ENCODE assay signal across 8 mouse cellular contexts in the genomic region with DNA sequence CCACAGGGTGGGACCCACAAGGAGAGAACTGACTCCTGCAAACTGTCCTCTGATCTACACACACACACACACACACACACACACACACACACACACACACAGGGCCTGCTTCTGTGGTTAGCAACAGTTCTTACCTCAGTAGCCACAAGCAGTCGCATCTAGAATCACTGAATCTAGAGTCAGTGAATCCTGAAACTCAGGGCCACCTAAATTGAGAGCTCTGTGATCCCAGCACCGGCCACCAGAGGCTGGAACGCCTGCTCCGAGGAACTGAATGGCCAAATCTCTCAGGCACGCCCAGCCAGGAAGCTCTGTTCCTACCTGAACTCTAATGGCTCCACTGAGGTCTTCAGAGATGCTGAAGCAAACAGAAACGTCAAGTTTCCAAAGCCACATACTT. TPM values are rescaled to one million over a fixed set of nuclear protein-coding genes. Genes with fewer than 3 reads are reported as not detected.
DNase-seq lines count a peak whose midpoint lies in the region; ATAC-seq lines count a peak whose summit lies in the region.

No protein-coding gene starts in this region.

- 15% methylated on average over 6 of the region's 6 CpGs for WGBS in lung, embryonic 16.5 days

- intact Hi-C loops in heart, postnatal 14 days (cut with DNase I): no loop called here

- H3K27me3 ChIP-seq in lung, embryonic 16.5 days (ENCODE audit: control insufficient read depth, insufficient read depth, low read depth, low read length): no peaks in the 10 kb centered on the region

- no peak overlapping the region for H3K4me3 ChIP-seq in lung, embryonic 16.5 days (ENCODE audit: low read length)

- no peaks in the 10 kb centered on the region for H3K4me1 ChIP-seq in lung, embryonic 16.5 days (replicated peaks; ENCODE audit: control insufficient read depth, insufficient read depth, low read length)

- H3K9ac ChIP-seq in lung, embryonic 16.5 days (ENCODE audit: low read length): no peak overlapping the region

- no peaks in the 10 kb centered on the region for H3K9me3 ChIP-seq in lung, embryonic 16.5 days (ENCODE audit: control insufficient read depth, low read length)

- H3K27ac ChIP-seq in lung, embryonic 16.5 days (ENCODE audit: low read length): no peak overlapping the region

- peak; percentile 74 for ATAC-seq in activated CD4-positive, CD25-positive, alpha-beta regulatory T cell, adult 4 months
- ATAC-seq in lung, embryonic 16.5 days (ENCODE audit: low read depth): peak; percentile 49; the same call in 1 of the 2 replicates

- peak; percentile 36 to 66 for DNase-seq in heart, postnatal 14 days
- DNase-seq in heart, adult 8-10 months (ENCODE audit: low spot score): no peak
- peak; percentile 64 to 68 for DNase-seq in B cell, adult 2 months
- DNase-seq in c-Kit-positive CD71-positive TER-119-positive erythroid progenitor cells, embryonic 14.5 days (ENCODE audit: low spot score): no peak
- no peak for DNase-seq in layer of hippocampus, postnatal 10 days (ENCODE audit: low spot score in 2 of 2)
- DNase-seq in left cerebral cortex, adult 8-10 months (ENCODE audit: low spot score in 2 of 2): no peak

- H3K36me3 ChIP-seq in lung, embryonic 16.5 days (ENCODE audit: control insufficient read depth, insufficient read depth, low read length): no peaks in the 10 kb centered on the region

- no peak overlapping the region for H3K4me2 ChIP-seq in lung, embryonic 16.5 days (ENCODE audit: low read depth, low read length)

RNA-seq across cellular contexts. Expression of a gene that starts 57.6 kb away (rescaled TPM):
- 10 to 100 TPM; 23.9 to 27.8 TPM for total RNA-seq in heart, postnatal 14 days (2021)
- 10 to 100 TPM; 31.3 to 64.3 (median 38.9) TPM for total RNA-seq in heart, adult 8-10 months (2022)
- under 1 TPM; 0.60 TPM for polyA plus RNA-seq in activated CD4-positive, CD25-positive, alpha-beta regulatory T cell, adult 4 months (2017; shearing (Covaris generic))
- 21.9 and 31.7 TPM in 2 replicates for polyA plus RNA-seq in lung, embryonic 16.5 days (2015; fragmentation: Nextera tagmentation; extraction: Ambion mirVana)
- total RNA-seq in layer of hippocampus, postnatal 10 days (2021): 1 to 10 TPM; 4.3 to 4.6 TPM
- total RNA-seq in left cerebral cortex, adult 8-10 months (2022): 10 to 100 TPM; 11.1 to 17.3 (median 15.2) TPM

RNA-seq across cellular contexts. Expression of a gene that starts 59.2 kb away (rescaled TPM):
- total RNA-seq in heart, postnatal 14 days (2021): 100 to 1,000 TPM; 108 to 111 TPM
- total RNA-seq in heart, adult 8-10 months (2022): 100 to 1,000 TPM; 154 to 174 (median 157) TPM
- polyA plus RNA-seq in activated CD4-positive, CD25-positive, alpha-beta regulatory T cell, adult 4 months (2017; shearing (Covaris generic)): 10 to 100 TPM; 19.9 to 22.9 TPM
- polyA plus RNA-seq in lung, embryonic 16.5 days (2015; fragmentation: Nextera tagmentation; extraction: Ambion mirVana): 57.8 and 65.1 TPM in 2 replicates
- total RNA-seq in layer of hippocampus, postnatal 10 days (2021): 100 to 1,000 TPM; 163 to 172 TPM
- 100 to 1,000 TPM; 118 to 151 (median 137) TPM for total RNA-seq in left cerebral cortex, adult 8-10 months (2022)

RNA-seq across cellular contexts. Expression of a gene that starts 59.4 kb away (rescaled TPM):
- 10 to 100 TPM; 40.1 to 44.1 TPM for total RNA-seq in heart, postnatal 14 days (2021)
- 10 to 100 TPM; 23.8 to 30.0 (median 29.5) TPM for total RNA-seq in heart, adult 8-10 months (2022)
- under 1 TPM; 0.66 to 0.71 TPM for polyA plus RNA-seq in activated CD4-positive, CD25-positive, alpha-beta regulatory T cell, adult 4 months (2017; shearing (Covaris generic))
- 50.5 and 51.3 TPM in 2 replicates for polyA plus RNA-seq in lung, embryonic 16.5 days (2015; fragmentation: Nextera tagmentation; extraction: Ambion mirVana)
- total RNA-seq in layer of hippocampus, postnatal 10 days (2021): 10 to 100 TPM; 49.8 to 50.5 TPM
- 10 to 100 TPM; 62.0 to 76.7 (median 65.9) TPM for total RNA-seq in left cerebral cortex, adult 8-10 months (2022)

Comparison
In these comparisons a context has a peak if more than half of its experiments do, and no peak if none do; other contexts are left out.
1. DNase-seq: peak in heart, postnatal 14 days (2 of 2) and B cell, adult 2 months (2 of 2); none in heart, adult 8-10 months (single experiment), c-Kit-positive CD71-positive TER-119-positive erythroid progenitor cells, embryonic 14.5 days (single experiment), layer of hippocampus, postnatal 10 days (0 of 2) and left cerebral cortex, adult 8-10 months (0 of 2).